Mouse (Mus musculus) erythroblast, embryonic 14.5 days (primary cell): ENCODE results near the gene Fam19a3.

Experiments
- GATA1 ChIP-seq: IDR thresholded peaks from 2 replicates; pipeline ENCODE4 v1.6.1; 2012; ENCODE audit warnings: low read length, inconsistent platforms, mixed read lengths
- TAL1 ChIP-seq: IDR thresholded peaks from 3 replicates; pipeline ENCODE4 v1.6.1; 2012; ENCODE audit warnings: low read length, inconsistent platforms, mixed read lengths

- TF ChIP-seq GATA1 (no peak), TAL1 (no peak)
Measured at GRCm38 (mm10) chr3:104767716-104768115, 13.9 kb downstream of the Fam19a3 start.
